Mouse (Mus musculus): ENCODE data around the gene Lpo.

The Lpo gene

GRCm38 (mm10) chr11:87805448-87805847 lies 22.6 kb downstream of the Lpo start:
- no peak for DNase-seq (ENCODE audit: low spot score in 2 of 2)

GRCm38 (mm10) chr11:87802621-87803020 lies 25.5 kb downstream of the Lpo start:
- DNase-seq (ENCODE audit: low spot score in 2 of 2): peak in 1 of 2 experiments; percentile 41

- peak; percentile 60 to 65 for DNase-seq (ENCODE audit: low spot score in 2 of 2)
Observed at GRCm38 (mm10) chr11:87801711-87802275, 26.3 kb downstream of the Lpo start.

GRCm38 (mm10) chr11:87793460-87793859 lies 34.6 kb downstream of the Lpo start, which contains the start of gene Mpo:
Gene Mpo, plus strand, starts transcription at chr11:87793581.
- DNase-seq (ENCODE audit: low spot score in 2 of 2): no peak

- no peak for DNase-seq (ENCODE audit: low spot score in 2 of 2)
Observed at GRCm38 (mm10) chr11:87790088-87790487, 38.0 kb downstream of the Lpo start.

GRCm38 (mm10) chr11:87780130-87780529 lies 48.0 kb downstream of the Lpo start:
- no peak for DNase-seq (ENCODE audit: low spot score in 2 of 2)

GRCm38 (mm10) chr11:87779392-87779791 lies 48.7 kb downstream of the Lpo start:
- DNase-seq (ENCODE audit: low spot score in 2 of 2): no peak

- DNase-seq (ENCODE audit: low spot score in 2 of 2): no peak
Observed at GRCm38 (mm10) chr11:87778915-87779314, 49.2 kb downstream of the Lpo start.

- peak; percentile 54 to 57 for DNase-seq (ENCODE audit: low spot score in 2 of 2)
Observed at GRCm38 (mm10) chr11:87778100-87778765, 49.9 kb downstream of the Lpo start.

- DNase-seq (ENCODE audit: low spot score in 2 of 2): no peak
Observed at GRCm38 (mm10) chr11:87772354-87772753, 55.7 kb downstream of the Lpo start.

GRCm38 (mm10) chr11:87770989-87771388 lies 57.1 kb downstream of the Lpo start:
- DNase-seq (ENCODE audit: low spot score in 2 of 2): peak; percentile 71 to 73

- DNase-seq (ENCODE audit: low spot score in 2 of 2): no peak
Observed at GRCm38 (mm10) chr11:87768745-87769144, 59.3 kb downstream of the Lpo start.

GRCm38 (mm10) chr11:87763988-87764876 lies 63.9 kb downstream of the Lpo start:
- peak; percentile 50 for DNase-seq (ENCODE audit: low spot score in 2 of 2)

- DNase-seq (ENCODE audit: low spot score in 2 of 2): peak; percentile 88 to 89
Observed at GRCm38 (mm10) chr11:87763511-87763987, 64.5 kb downstream of the Lpo start.

GRCm38 (mm10) chr11:87762702-87763385 lies 65.2 kb downstream of the Lpo start:
- peak; percentile 42 to 51 for DNase-seq (ENCODE audit: low spot score in 2 of 2)

GRCm38 (mm10) chr11:87761806-87762701 lies 66.0 kb downstream of the Lpo start:
- peak in 1 of 2 experiments; percentile 29 for DNase-seq (ENCODE audit: low spot score in 2 of 2)

- DNase-seq (ENCODE audit: low spot score in 2 of 2): peak in 1 of 2 experiments; percentile 30
Observed at GRCm38 (mm10) chr11:87761181-87761721, 66.8 kb downstream of the Lpo start.

GRCm38 (mm10) chr11:87760301-87761081 lies 67.6 kb downstream of the Lpo start, which contains the start of gene Tspoap1:
Gene Tspoap1, plus strand, starts transcription at chr11:87760541.
- peak; percentile 75 to 77 for DNase-seq (ENCODE audit: low spot score in 2 of 2)

GRCm38 (mm10) chr11:87759609-87760005 lies 68.5 kb downstream of the Lpo start:
- peak in 1 of 2 experiments; percentile 62 for DNase-seq (ENCODE audit: low spot score in 2 of 2)
